Mouse (Mus musculus): Measurements from ENCODE around the gene Spa17. TPM values are rescaled to one million over a fixed set of nuclear protein-coding genes. Genes with fewer than 3 reads are reported as not detected.
A peak's percentile ranks its signal among the peaks of the same experiment; 100 is the strongest.

The Spa17 gene
- polyA plus RNA-seq, 1 experiment, result 3.5 TPM

DNA sequence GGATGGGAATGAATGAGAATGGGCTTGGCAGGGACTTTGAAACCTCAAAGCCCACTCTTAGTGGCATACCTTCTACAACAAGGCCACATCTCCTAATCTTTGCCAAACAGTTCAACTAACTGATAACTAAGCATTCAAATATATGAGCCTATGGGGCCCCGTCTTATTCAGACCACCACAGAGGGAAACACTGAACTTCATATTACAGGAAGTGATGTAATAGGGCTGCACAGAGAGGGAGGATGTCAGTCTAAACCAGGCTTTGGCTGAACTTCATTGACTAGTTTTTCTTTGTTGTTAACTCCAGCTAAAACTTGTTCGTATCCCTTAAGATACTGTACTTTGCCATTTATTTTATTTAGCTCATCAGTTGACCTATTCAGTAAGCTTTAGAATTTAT is 16.4 kb upstream of the Spa17 start:
- no peaks in the 10 kb centered on the region for H3K27me3 ChIP-seq (replicated peaks; ENCODE audit: control insufficient read depth, insufficient read depth, low read length)
- 83% methylated on average over 2 of the region's 2 CpGs for WGBS
- no peak overlapping the region for H3K27ac ChIP-seq (ENCODE audit: insufficient read depth, low read depth, low read length)
- TF ChIP-seq CTCF (conservative IDR thresholded peaks at IDR 0.05; ENCODE audit: insufficient read depth, insufficient read length, low read depth, low read length), result no peak
- TF ChIP-seq POLR2A (IDR thresholded peaks at IDR 0.05; ENCODE audit: low read depth, low read length), result no peak
- H3K36me3 ChIP-seq (ENCODE audit: control insufficient read depth, insufficient read depth, low read length), result no peaks in the 10 kb centered on the region; the same call in 1 of the 2 replicates
- DNase-seq, result no peak
- no peak overlapping the region for H3K4me3 ChIP-seq (ENCODE audit: insufficient read depth, low read depth, low read length)
- H3K4me1 ChIP-seq (ENCODE audit: control insufficient read depth, insufficient read depth, low read length), result no peaks in the 10 kb centered on the region

DNA sequence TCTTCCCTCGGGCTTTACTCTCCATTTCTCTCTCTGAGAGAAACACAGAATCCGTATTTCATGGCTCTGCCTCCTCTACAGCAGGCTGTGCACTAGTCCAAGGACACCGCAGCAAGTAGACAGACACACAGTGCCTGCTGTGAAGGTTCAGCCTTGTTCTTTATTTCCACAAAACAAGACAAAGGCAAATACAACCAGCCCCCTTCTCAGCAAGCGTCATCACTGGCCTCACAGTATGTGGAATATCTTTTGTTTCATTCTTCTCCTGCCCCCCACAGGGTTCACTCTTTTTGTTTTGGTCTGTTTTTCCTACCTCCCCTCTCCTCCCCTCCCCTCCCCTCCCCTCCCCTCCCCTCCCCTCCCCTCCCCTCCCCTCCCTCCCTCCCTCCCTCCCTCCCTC is 15.1 kb upstream of the Spa17 start:
- 92% methylated on average over 4 of the region's 4 CpGs for WGBS

DNA sequence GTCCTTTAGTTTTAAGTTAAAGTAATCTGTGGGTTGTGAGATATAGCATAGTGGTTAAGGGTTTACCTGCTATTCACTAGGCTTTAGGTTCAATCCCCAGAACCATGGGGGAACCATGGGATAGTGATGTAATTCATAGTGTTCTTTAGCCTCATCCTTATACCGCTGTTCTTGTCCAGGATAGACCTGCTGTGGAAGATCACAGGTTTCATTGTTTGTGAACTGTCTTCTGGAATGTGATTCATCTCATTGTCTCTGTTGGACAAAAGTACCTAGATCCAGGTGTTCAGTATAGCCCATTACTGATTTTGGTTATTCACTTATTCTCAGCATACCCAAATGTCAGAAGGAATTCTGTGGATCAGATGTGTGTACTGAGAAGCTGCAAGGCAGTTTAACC is 13.7 kb upstream of the Spa17 start:
- H3K27ac ChIP-seq (ENCODE audit: insufficient read depth, low read depth, low read length), result no peak overlapping the region
- peaks cover 2% of the 10 kb centered on the region for H3K36me3 ChIP-seq (ENCODE audit: control insufficient read depth, insufficient read depth, low read length)
- no peaks in the 10 kb centered on the region for H3K27me3 ChIP-seq (replicated peaks; ENCODE audit: control insufficient read depth, insufficient read depth, low read length)
- 100% methylated on average over 1 of the region's 1 CpGs for WGBS
- H3K4me3 ChIP-seq (ENCODE audit: insufficient read depth, low read depth, low read length), result no peak overlapping the region
- no peaks in the 10 kb centered on the region for H3K4me1 ChIP-seq (ENCODE audit: control insufficient read depth, insufficient read depth, low read length)
- no peak for TF ChIP-seq POLR2A (IDR thresholded peaks at IDR 0.05; ENCODE audit: low read depth, low read length)
- DNase-seq, result no peak

More for the DNA sequence above, 15.1 kb upstream of the Spa17 start:
- Histone ChIP-seq H3K27ac (ENCODE audit: insufficient read depth, low read depth, low read length) (no peak overlapping the region), H3K36me3 (ENCODE audit: control insufficient read depth, insufficient read depth, low read length) (peaks cover 2% of the 10 kb centered on the region), H3K4me3 (ENCODE audit: insufficient read depth, low read depth, low read length) (no peak overlapping the region), H3K27me3 (replicated peaks; ENCODE audit: control insufficient read depth, insufficient read depth, low read length) (no peaks in the 10 kb centered on the region), H3K4me1 (ENCODE audit: control insufficient read depth, insufficient read depth, low read length) (no peaks in the 10 kb centered on the region)
- TF ChIP-seq POLR2A (IDR thresholded peaks at IDR 0.05; ENCODE audit: low read depth, low read length) (no peak), CTCF (conservative IDR thresholded peaks at IDR 0.05; ENCODE audit: insufficient read depth, insufficient read length, low read depth, low read length) (no peak)
- no peak for DNase-seq

DNA sequence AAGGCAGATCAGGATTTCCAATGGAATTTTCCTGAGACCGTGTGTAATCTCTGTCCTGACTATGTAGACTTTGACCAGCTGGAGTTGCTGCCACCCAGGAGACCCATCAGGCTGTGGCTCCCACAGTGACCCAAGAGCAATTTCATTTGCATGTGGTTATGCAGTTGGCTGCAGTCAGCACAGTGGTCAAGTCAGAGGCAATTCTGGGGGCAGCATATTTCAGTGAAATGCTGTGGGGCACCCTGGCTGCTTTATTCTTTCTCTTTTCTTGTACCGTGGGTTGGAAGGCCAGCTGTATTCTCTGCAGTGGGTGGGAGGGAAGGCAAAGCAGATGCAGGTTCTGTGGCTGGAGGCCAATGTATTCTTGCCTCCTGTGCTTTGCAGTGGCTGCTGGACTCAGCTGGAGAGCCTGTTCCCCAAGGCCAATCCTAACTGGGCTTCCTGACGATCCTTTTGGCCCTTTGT is 12.6 kb upstream of the Spa17 start:
- WGBS, result 22% methylated on average over 3 of the region's 3 CpGs
- no peak for TF ChIP-seq CTCF (conservative IDR thresholded peaks at IDR 0.05; ENCODE audit: insufficient read depth, insufficient read length, low read depth, low read length)
- TF ChIP-seq POLR2A (IDR thresholded peaks at IDR 0.05; ENCODE audit: low read depth, low read length), result no peak
- DNase-seq, result peak; percentile 69
- H3K4me3 ChIP-seq (ENCODE audit: insufficient read depth, low read depth, low read length), result no peak overlapping the region
- H3K27ac ChIP-seq (ENCODE audit: insufficient read depth, low read depth, low read length), result no peak overlapping the region
- H3K4me1 ChIP-seq (ENCODE audit: control insufficient read depth, insufficient read depth, low read length), result no peaks in the 10 kb centered on the region
- no peaks in the 10 kb centered on the region for H3K27me3 ChIP-seq (replicated peaks; ENCODE audit: control insufficient read depth, insufficient read depth, low read length)
- peaks cover 2% of the 10 kb centered on the region for H3K36me3 ChIP-seq (ENCODE audit: control insufficient read depth, insufficient read depth, low read length)

DNA sequence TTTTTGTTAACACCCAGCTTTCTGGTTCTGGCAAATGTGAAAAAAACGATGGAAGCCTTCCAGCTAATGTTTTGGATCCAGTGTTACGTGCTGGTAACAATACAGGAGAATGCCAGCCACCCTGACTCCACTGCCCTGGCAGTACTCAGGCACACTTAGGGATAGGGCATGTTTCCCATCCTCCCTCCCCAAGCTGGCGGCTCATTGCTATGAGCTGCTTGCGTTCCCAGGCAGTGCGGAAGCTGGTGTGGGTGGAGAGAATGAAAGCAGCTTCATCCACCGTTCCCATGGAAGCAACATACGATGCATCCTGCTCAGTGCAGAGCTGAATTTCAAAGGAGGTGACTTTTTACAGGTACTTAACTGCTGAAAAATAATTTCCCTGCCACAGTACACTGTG is 12.1 kb upstream of the Spa17 start:
- TF ChIP-seq CTCF (conservative IDR thresholded peaks at IDR 0.05; ENCODE audit: insufficient read depth, insufficient read length, low read depth, low read length), result no peak
- TF ChIP-seq POLR2A (IDR thresholded peaks at IDR 0.05; ENCODE audit: low read depth, low read length), result no peak
- peaks cover 2% of the 10 kb centered on the region for H3K36me3 ChIP-seq (ENCODE audit: control insufficient read depth, insufficient read depth, low read length)
- WGBS, result 44% methylated on average over 7 of the region's 7 CpGs
- H3K4me3 ChIP-seq (ENCODE audit: insufficient read depth, low read depth, low read length), result no peak overlapping the region
- no peaks in the 10 kb centered on the region for H3K27me3 ChIP-seq (replicated peaks; ENCODE audit: control insufficient read depth, insufficient read depth, low read length)
- peak; percentile 13 for DNase-seq
- no peak overlapping the region for H3K27ac ChIP-seq (ENCODE audit: insufficient read depth, low read depth, low read length)
- no peaks in the 10 kb centered on the region for H3K4me1 ChIP-seq (ENCODE audit: control insufficient read depth, insufficient read depth, low read length)

DNA sequence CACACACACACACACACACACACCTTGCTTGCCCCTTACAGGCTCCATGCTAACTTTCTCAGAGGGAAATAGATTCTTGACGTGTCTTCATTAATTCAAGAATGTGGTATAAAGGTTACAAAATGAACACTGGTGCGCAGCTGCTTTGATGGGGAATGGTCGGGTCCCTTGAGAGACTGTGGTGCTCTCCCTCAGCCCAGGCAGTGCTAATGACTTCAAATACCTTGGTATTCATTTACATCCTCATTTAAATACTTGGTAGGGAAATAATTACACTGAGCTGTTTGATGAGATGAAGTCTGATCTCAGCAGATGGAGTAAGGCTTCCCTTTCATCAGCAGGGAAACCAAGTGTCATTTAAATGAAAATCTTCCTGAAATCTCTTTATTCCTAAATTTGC is 11.6 kb upstream of the Spa17 start:
- 48% methylated on average over 3 of the region's 3 CpGs for WGBS
- Histone ChIP-seq H3K4me3 (ENCODE audit: insufficient read depth, low read depth, low read length) (no peak overlapping the region), H3K4me1 (ENCODE audit: control insufficient read depth, insufficient read depth, low read length) (no peaks in the 10 kb centered on the region), H3K27ac (ENCODE audit: insufficient read depth, low read depth, low read length) (no peak overlapping the region), H3K27me3 (replicated peaks; ENCODE audit: control insufficient read depth, insufficient read depth, low read length) (no peaks in the 10 kb centered on the region), H3K36me3 (ENCODE audit: control insufficient read depth, insufficient read depth, low read length) (peaks cover 2% of the 10 kb centered on the region)
- DNase-seq, result no peak
- TF ChIP-seq CTCF (conservative IDR thresholded peaks at IDR 0.05; ENCODE audit: insufficient read depth, insufficient read length, low read depth, low read length) (no peak), POLR2A (IDR thresholded peaks at IDR 0.05; ENCODE audit: low read depth, low read length) (no peak)

DNA sequence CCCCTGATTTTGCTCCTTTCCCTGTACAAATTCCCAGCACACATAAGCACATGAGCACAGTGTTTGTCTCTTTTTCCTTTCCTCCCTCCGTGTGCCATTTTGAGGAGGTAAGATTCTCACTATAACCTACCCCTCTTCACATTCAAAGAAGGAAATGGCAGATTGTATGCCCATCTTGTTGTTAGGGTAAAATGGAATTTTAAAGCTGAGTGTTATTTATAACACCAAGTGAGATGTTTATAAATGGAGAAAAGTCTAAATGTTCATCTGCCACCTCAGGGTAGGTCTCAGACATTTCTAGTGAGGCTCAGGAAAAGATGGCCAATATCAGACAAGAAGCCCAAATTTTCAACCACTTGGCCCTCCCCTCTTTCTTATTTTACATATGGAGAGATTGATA is 11.0 kb upstream of the Spa17 start:
- TF ChIP-seq CTCF (conservative IDR thresholded peaks at IDR 0.05; ENCODE audit: insufficient read depth, insufficient read length, low read depth, low read length), result no peak
- TF ChIP-seq POLR2A (IDR thresholded peaks at IDR 0.05; ENCODE audit: low read depth, low read length), result no peak
- Histone ChIP-seq H3K27me3 (replicated peaks; ENCODE audit: control insufficient read depth, insufficient read depth, low read length) (no peaks in the 10 kb centered on the region), H3K36me3 (ENCODE audit: control insufficient read depth, insufficient read depth, low read length) (peaks cover 2% of the 10 kb centered on the region), H3K4me1 (ENCODE audit: control insufficient read depth, insufficient read depth, low read length) (no peaks in the 10 kb centered on the region), H3K27ac (ENCODE audit: insufficient read depth, low read depth, low read length) (no peak overlapping the region), H3K4me3 (ENCODE audit: insufficient read depth, low read depth, low read length) (no peak overlapping the region)
- 81% methylated on average over 1 of the region's 1 CpGs for WGBS
- DNase-seq, result no peak

DNA sequence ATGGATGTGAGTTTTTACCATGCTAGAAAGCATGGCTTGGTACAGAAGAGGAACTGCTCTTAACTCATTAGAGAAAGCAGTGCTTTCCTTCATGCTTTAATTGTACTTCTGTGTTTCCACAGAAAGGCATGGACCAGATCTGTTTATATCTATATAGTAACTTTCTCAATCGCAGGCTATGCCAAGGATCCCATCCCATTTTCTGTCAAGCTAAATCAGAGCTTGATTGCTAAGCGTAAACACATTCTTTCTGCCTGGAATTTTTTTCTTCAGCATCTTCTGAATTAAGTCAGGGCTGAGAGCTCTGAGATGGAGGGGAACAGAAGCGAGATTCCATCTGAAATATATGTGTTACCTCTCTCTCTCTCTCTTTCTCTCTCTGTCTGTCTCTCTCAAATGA is 10.5 kb upstream of the Spa17 start:
- no peak for DNase-seq
- Histone ChIP-seq H3K36me3 (ENCODE audit: control insufficient read depth, insufficient read depth, low read length) (peaks cover 2% of the 10 kb centered on the region), H3K27ac (ENCODE audit: insufficient read depth, low read depth, low read length) (no peak overlapping the region), H3K4me3 (ENCODE audit: insufficient read depth, low read depth, low read length) (no peak overlapping the region), H3K4me1 (ENCODE audit: control insufficient read depth, insufficient read depth, low read length) (no peaks in the 10 kb centered on the region), H3K27me3 (replicated peaks; ENCODE audit: control insufficient read depth, insufficient read depth, low read length) (no peaks in the 10 kb centered on the region)
- TF ChIP-seq CTCF (conservative IDR thresholded peaks at IDR 0.05; ENCODE audit: insufficient read depth, insufficient read length, low read depth, low read length) (no peak), POLR2A (IDR thresholded peaks at IDR 0.05; ENCODE audit: low read depth, low read length) (no peak)
- WGBS, result 96% methylated on average over 3 of the region's 3 CpGs
